Mouse (Mus musculus): ENCODE data around the gene Cfap46. TPM values are rescaled to one million over a fixed set of nuclear protein-coding genes. Genes with fewer than 3 reads are reported as not detected.
A peak's percentile ranks its signal among the peaks of the same experiment; 100 is the strongest.

Gene Cfap46
- 3.4 and 4.6 TPM in 2 replicates for polyA plus RNA-seq (2012; rRNA removed)

GRCm38 (mm10) chr7:139683706-139684552, at the start of gene Cfap46:
Gene Cfap46 (minus strand): TSS chr7:139683817.
- peak; percentile 92 for DNase-seq (ENCODE audit: low read depth)
- TF ChIP-seq CTCF (IDR thresholded peaks at IDR 0.05; ENCODE audit: borderline replicate concordance, extremely low read depth, insufficient read depth, insufficient read length) (no peak), POLR2A (IDR thresholded peaks at IDR 0.05; ENCODE audit: borderline replicate concordance, extremely low read depth, insufficient read depth, insufficient read length, poor library complexity, severe bottlenecking) (no peak)

GRCm38 (mm10) chr7:139731276-139731696, 47.7 kb upstream of the Cfap46 start:
- TF ChIP-seq POLR2A (IDR thresholded peaks at IDR 0.05; ENCODE audit: borderline replicate concordance, extremely low read depth, insufficient read depth, insufficient read length, poor library complexity, severe bottlenecking) (no peak), CTCF (IDR thresholded peaks at IDR 0.05; ENCODE audit: borderline replicate concordance, extremely low read depth, insufficient read depth, insufficient read length) (no peak)
- DNase-seq (ENCODE audit: low read depth), result peak; percentile 16

GRCm38 (mm10) chr7:139727072-139727471, 43.5 kb upstream of the Cfap46 start:
- no peak for DNase-seq (ENCODE audit: low read depth)
- TF ChIP-seq CTCF (IDR thresholded peaks at IDR 0.05; ENCODE audit: borderline replicate concordance, extremely low read depth, insufficient read depth, insufficient read length), result no peak
- TF ChIP-seq POLR2A (IDR thresholded peaks at IDR 0.05; ENCODE audit: borderline replicate concordance, extremely low read depth, insufficient read depth, insufficient read length, poor library complexity, severe bottlenecking), result no peak

GRCm38 (mm10) chr7:139725641-139726040, 42.0 kb upstream of the Cfap46 start:
- no peak for TF ChIP-seq POLR2A (IDR thresholded peaks at IDR 0.05; ENCODE audit: borderline replicate concordance, extremely low read depth, insufficient read depth, insufficient read length, poor library complexity, severe bottlenecking)
- TF ChIP-seq CTCF (IDR thresholded peaks at IDR 0.05; ENCODE audit: borderline replicate concordance, extremely low read depth, insufficient read depth, insufficient read length), result no peak

GRCm38 (mm10) chr7:139723986-139724385, 40.4 kb upstream of the Cfap46 start:
- no peak for DNase-seq (ENCODE audit: low read depth)
- TF ChIP-seq CTCF (IDR thresholded peaks at IDR 0.05; ENCODE audit: borderline replicate concordance, extremely low read depth, insufficient read depth, insufficient read length) (no peak), POLR2A (IDR thresholded peaks at IDR 0.05; ENCODE audit: borderline replicate concordance, extremely low read depth, insufficient read depth, insufficient read length, poor library complexity, severe bottlenecking) (no peak)

More at GRCm38 (mm10) chr7:139725641-139726040, 42.0 kb upstream of the Cfap46 start:
- no peak for DNase-seq (ENCODE audit: low read depth)

- no peak for TF ChIP-seq CTCF (IDR thresholded peaks at IDR 0.05; ENCODE audit: borderline replicate concordance, extremely low read depth, insufficient read depth, insufficient read length)
- no peak for TF ChIP-seq POLR2A (IDR thresholded peaks at IDR 0.05; ENCODE audit: borderline replicate concordance, extremely low read depth, insufficient read depth, insufficient read length, poor library complexity, severe bottlenecking)
Measured at GRCm38 (mm10) chr7:139721196-139721595, 37.6 kb upstream of the Cfap46 start.

GRCm38 (mm10) chr7:139717781-139718180, 34.2 kb upstream of the Cfap46 start:
- TF ChIP-seq POLR2A (IDR thresholded peaks at IDR 0.05; ENCODE audit: borderline replicate concordance, extremely low read depth, insufficient read depth, insufficient read length, poor library complexity, severe bottlenecking) (no peak), CTCF (IDR thresholded peaks at IDR 0.05; ENCODE audit: borderline replicate concordance, extremely low read depth, insufficient read depth, insufficient read length) (no peak)
- DNase-seq (ENCODE audit: low read depth), result no peak

More at GRCm38 (mm10) chr7:139721196-139721595, 37.6 kb upstream of the Cfap46 start:
- DNase-seq (ENCODE audit: low read depth), result no peak

GRCm38 (mm10) chr7:139711821-139712220, 28.2 kb upstream of the Cfap46 start:
- DNase-seq (ENCODE audit: low read depth), result no peak

GRCm38 (mm10) chr7:139706411-139707120, 22.9 kb upstream of the Cfap46 start:
- peak; percentile 28 for DNase-seq (ENCODE audit: low read depth)
- TF ChIP-seq POLR2A (IDR thresholded peaks at IDR 0.05; ENCODE audit: borderline replicate concordance, extremely low read depth, insufficient read depth, insufficient read length, poor library complexity, severe bottlenecking), result no peak
- TF ChIP-seq CTCF (IDR thresholded peaks at IDR 0.05; ENCODE audit: borderline replicate concordance, extremely low read depth, insufficient read depth, insufficient read length), result no peak

More at GRCm38 (mm10) chr7:139711821-139712220, 28.2 kb upstream of the Cfap46 start:
- TF ChIP-seq CTCF (IDR thresholded peaks at IDR 0.05; ENCODE audit: borderline replicate concordance, extremely low read depth, insufficient read depth, insufficient read length) (no peak), POLR2A (IDR thresholded peaks at IDR 0.05; ENCODE audit: borderline replicate concordance, extremely low read depth, insufficient read depth, insufficient read length, poor library complexity, severe bottlenecking) (no peak)

- TF ChIP-seq POLR2A (IDR thresholded peaks at IDR 0.05; ENCODE audit: borderline replicate concordance, extremely low read depth, insufficient read depth, insufficient read length, poor library complexity, severe bottlenecking) (no peak), CTCF (IDR thresholded peaks at IDR 0.05; ENCODE audit: borderline replicate concordance, extremely low read depth, insufficient read depth, insufficient read length) (no peak)
- no peak for DNase-seq (ENCODE audit: low read depth)
Measured at GRCm38 (mm10) chr7:139705781-139706180, 22.2 kb upstream of the Cfap46 start.

- TF ChIP-seq CTCF (IDR thresholded peaks at IDR 0.05; ENCODE audit: borderline replicate concordance, extremely low read depth, insufficient read depth, insufficient read length) (no peak), POLR2A (IDR thresholded peaks at IDR 0.05; ENCODE audit: borderline replicate concordance, extremely low read depth, insufficient read depth, insufficient read length, poor library complexity, severe bottlenecking) (no peak)
- DNase-seq (ENCODE audit: low read depth), result no peak
Measured at GRCm38 (mm10) chr7:139705081-139705480, 21.5 kb upstream of the Cfap46 start.
